8 mouse cellular contexts compared by ENCODE assay signal in the genomic region with DNA sequence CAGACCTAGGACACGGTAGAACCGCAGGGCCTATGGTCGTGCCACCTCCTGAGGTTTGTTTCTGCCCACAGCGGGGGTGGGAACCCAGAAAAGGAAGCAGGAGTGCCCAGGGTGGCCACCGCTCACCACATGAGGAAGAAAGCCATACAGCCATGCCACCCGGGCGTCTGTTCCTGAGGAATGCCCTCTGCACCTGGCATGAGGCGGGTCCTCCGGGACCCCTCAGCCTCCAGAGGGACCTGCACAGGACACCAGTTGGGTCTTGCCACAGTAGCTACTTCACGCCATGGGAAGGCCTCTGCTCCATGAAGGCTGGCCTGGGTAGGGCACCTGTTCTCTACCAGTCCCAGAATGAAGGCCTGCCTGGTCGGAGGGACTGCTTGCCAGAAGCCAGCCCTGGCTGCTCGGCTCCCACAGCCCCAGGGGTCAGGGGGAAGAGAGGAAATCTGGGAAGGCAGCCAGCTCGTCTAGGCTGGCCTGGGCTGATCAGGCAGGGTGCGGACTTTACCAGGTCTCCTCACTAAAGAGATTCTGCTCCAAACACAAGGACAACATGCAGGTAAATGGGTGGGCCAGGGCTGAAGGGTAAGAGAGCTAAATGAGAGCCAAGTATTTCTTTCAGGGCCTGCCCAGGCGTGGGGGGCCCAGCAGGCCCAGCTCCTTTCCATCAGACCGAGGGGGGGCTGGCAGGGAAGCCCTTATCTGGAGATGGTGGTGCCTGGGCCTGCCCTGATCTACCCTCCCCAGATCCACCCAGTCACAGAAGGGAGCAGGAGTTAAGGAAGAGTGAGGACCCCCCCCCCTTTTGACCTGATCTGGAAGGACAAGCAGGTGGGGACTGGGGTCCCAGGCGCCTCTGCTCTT. TPM values are rescaled to one million over a fixed set of nuclear protein-coding genes. Genes with fewer than 3 reads are reported as not detected.
A peak's percentile ranks its signal among the peaks of the same experiment; 100 is the strongest.
DNase-seq lines count a peak whose midpoint lies in the region; ATAC-seq and TF ChIP-seq lines count a peak whose summit lies in the region.

No protein-coding gene starts in this region.

- peak overlapping the region; percentile 88 for H3K27ac ChIP-seq in forebrain, embryonic 13.5 days
- peak overlapping the region; percentile 67 for H3K27ac ChIP-seq in hindbrain, embryonic 12.5 days
- H3K27ac ChIP-seq in limb, embryonic 14.5 days (replicated peaks; ENCODE audit: low read depth, low read length) = peak overlapping the region; percentile 55; the same call in 1 of the 2 replicates
- 0 out of 2 replicates have a peak overlapping the region, but pooled peaks have one; percentile 10 for H3K27ac ChIP-seq in midbrain, embryonic 16.5 days (ENCODE audit: low read length)

- no peaks in the 10 kb centered on the region for H3K36me3 ChIP-seq in forebrain, embryonic 13.5 days (ENCODE audit: poor library complexity, severe bottlenecking)
- H3K36me3 ChIP-seq in hindbrain, embryonic 12.5 days = no peaks in the 10 kb centered on the region
- no peaks in the 10 kb centered on the region for H3K36me3 ChIP-seq in limb, embryonic 14.5 days (ENCODE audit: control insufficient read depth, insufficient read depth, low read length)
- H3K36me3 ChIP-seq in midbrain, embryonic 16.5 days (ENCODE audit: control insufficient read depth, insufficient read depth, low read length) = no peaks in the 10 kb centered on the region

- peak; percentile 44 for ATAC-seq in forebrain, embryonic 13.5 days
- ATAC-seq in hindbrain, embryonic 12.5 days (ENCODE audit: low FRiP score) = peak; percentile 43
- 0 out of 2 replicates have a peak, but pooled peaks have one; percentile 12 for ATAC-seq in limb, embryonic 14.5 days (ENCODE audit: low FRiP score, low read depth)
- ATAC-seq in midbrain, embryonic 16.5 days = peak; percentile 11; the same call in 1 of the 2 replicates

- no peak for TF ChIP-seq POLR2A in brain, embryonic 14.5 days (IDR thresholded peaks at IDR 0.05; ENCODE audit: borderline replicate concordance, extremely low read depth, insufficient read depth, insufficient read length, poor library complexity, severe bottlenecking)
- no peak for TF ChIP-seq POLR2A in limb, embryonic 14.5 days (IDR thresholded peaks at IDR 0.05; ENCODE audit: borderline replicate concordance, extremely low read depth, insufficient read depth, insufficient read length)

- no peak overlapping the region; the same call in 1 of the 2 replicates for H3K4me3 ChIP-seq in forebrain, embryonic 13.5 days
- H3K4me3 ChIP-seq in hindbrain, embryonic 12.5 days = 0 out of 2 replicates have a peak overlapping the region, but pooled peaks have one; percentile 10
- no peak overlapping the region; the same call in 1 of the 2 replicates for H3K4me3 ChIP-seq in limb, embryonic 14.5 days (replicated peaks; ENCODE audit: low read length)
- no peak overlapping the region for H3K4me3 ChIP-seq in midbrain, embryonic 16.5 days (ENCODE audit: low read depth, low read length)

- H3K9ac ChIP-seq in forebrain, embryonic 13.5 days = peak overlapping the region; percentile 56
- H3K9ac ChIP-seq in hindbrain, embryonic 12.5 days = peak overlapping the region; percentile 50
- peak overlapping the region; percentile 25 for H3K9ac ChIP-seq in limb, embryonic 14.5 days (ENCODE audit: low read depth, low read length, severe bottlenecking)
- no peak overlapping the region for H3K9ac ChIP-seq in midbrain, embryonic 16.5 days (ENCODE audit: low read depth, low read length)

- H3K4me1 ChIP-seq in forebrain, embryonic 13.5 days = peaks cover 66% of the 10 kb centered on the region
- peaks cover 53% of the 10 kb centered on the region for H3K4me1 ChIP-seq in hindbrain, embryonic 12.5 days
- H3K4me1 ChIP-seq in limb, embryonic 14.5 days (ENCODE audit: control insufficient read depth, insufficient read depth, low read length) = peaks cover 22% of the 10 kb centered on the region
- H3K4me1 ChIP-seq in midbrain, embryonic 16.5 days (ENCODE audit: control insufficient read depth, insufficient read depth, low read length) = peaks cover 16% of the 10 kb centered on the region

- no peaks in the 10 kb centered on the region for H3K27me3 ChIP-seq in forebrain, embryonic 13.5 days
- H3K27me3 ChIP-seq in hindbrain, embryonic 12.5 days = no peaks in the 10 kb centered on the region
- no peaks in the 10 kb centered on the region for H3K27me3 ChIP-seq in limb, embryonic 14.5 days (ENCODE audit: control insufficient read depth, insufficient read depth, low read length)
- no peaks in the 10 kb centered on the region for H3K27me3 ChIP-seq in midbrain, embryonic 16.5 days (ENCODE audit: control insufficient read depth, insufficient read depth, low read depth, low read length)

- no peak for TF ChIP-seq CTCF in brain, embryonic 14.5 days (IDR thresholded peaks at IDR 0.05; ENCODE audit: borderline replicate concordance, extremely low read depth, insufficient read depth, insufficient read length)

- peak overlapping the region; percentile 43 for H3K4me2 ChIP-seq in forebrain, embryonic 13.5 days
- H3K4me2 ChIP-seq in hindbrain, embryonic 12.5 days (replicated peaks) = peak overlapping the region; percentile 41
- peak overlapping the region; percentile 35 for H3K4me2 ChIP-seq in limb, embryonic 14.5 days (replicated peaks; ENCODE audit: low read depth, low read length, severe bottlenecking)
- H3K4me2 ChIP-seq in midbrain, embryonic 16.5 days (ENCODE audit: low read length) = peak overlapping the region; percentile 25

- H3K9me3 ChIP-seq in forebrain, embryonic 13.5 days (replicated peaks) = no peaks in the 10 kb centered on the region
- no peaks in the 10 kb centered on the region for H3K9me3 ChIP-seq in hindbrain, embryonic 12.5 days (replicated peaks)
- no peaks in the 10 kb centered on the region for H3K9me3 ChIP-seq in limb, embryonic 14.5 days (ENCODE audit: control insufficient read depth, low read length)
- no peaks in the 10 kb centered on the region for H3K9me3 ChIP-seq in midbrain, embryonic 16.5 days (replicated peaks; ENCODE audit: control insufficient read depth, low read length, poor library complexity, severe bottlenecking)

- peak; percentile 86 for DNase-seq in MN1 (ENCODE audit: low spot score)
- peak; percentile 76 for DNase-seq in brain, embryonic 14.5 days (ENCODE audit: low read depth)
- no peak for DNase-seq in limb, embryonic 14.5 days (ENCODE audit: low spot score)
- no peak for DNase-seq in urinary bladder, postnatal 14 days (ENCODE audit: low spot score)
- DNase-seq in frontal cortex, postnatal 36 days (ENCODE audit: low spot score in 2 of 2) = no peak

- 63% methylated on average over 17 of the region's 17 CpGs for WGBS in forebrain, embryonic 13.5 days
- WGBS in hindbrain, embryonic 12.5 days = 67% methylated on average over 17 of the region's 17 CpGs
- 58% methylated on average over 17 of the region's 17 CpGs for WGBS in limb, embryonic 14.5 days
- 65% methylated on average over 17 of the region's 17 CpGs for WGBS in midbrain, embryonic 16.5 days

RNA-seq across cellular contexts. Expression of a gene that starts 4.1 kb away (rescaled TPM):
- polyA plus RNA-seq in brain, embryonic 14.5 days (2012; rRNA removed) = not detected in 2 replicates
- polyA plus RNA-seq in forebrain, embryonic 13.5 days (2015; fragmentation: Nextera tagmentation; extraction: Ambion mirVana) = 0.18 and 0.41 TPM in 2 replicates
- 0.50 and 0.57 TPM in 2 replicates for polyA plus RNA-seq in hindbrain, embryonic 12.5 days (2016; fragmentation: Nextera tagmentation; extraction: Ambion mirVana)
- polyA plus RNA-seq in limb, embryonic 14.5 days (2012; rRNA removed) = 0.05 TPM in 1 of 2 replicates, not detected in the other
- polyA plus RNA-seq in limb, embryonic 14.5 days (2014; fragmentation: Nextera tagmentation; extraction: Ambion mirVana) = 0.37 and 0.56 TPM in 2 replicates
- 0.11 TPM in 1 of 2 replicates, not detected in the other for polyA plus RNA-seq in midbrain, embryonic 16.5 days (2015; fragmentation: Nextera tagmentation; extraction: Ambion mirVana)

RNA-seq across cellular contexts. Expression of a gene that starts 17.5 kb away (rescaled TPM):
- polyA plus RNA-seq in brain, embryonic 14.5 days (2012; rRNA removed) = 198 and 297 TPM in 2 replicates
- polyA plus RNA-seq in forebrain, embryonic 13.5 days (2015; fragmentation: Nextera tagmentation; extraction: Ambion mirVana) = 609 and 621 TPM in 2 replicates
- polyA plus RNA-seq in hindbrain, embryonic 12.5 days (2016; fragmentation: Nextera tagmentation; extraction: Ambion mirVana) = 904 and 962 TPM in 2 replicates
- 1,140 and 1,381 TPM in 2 replicates for polyA plus RNA-seq in limb, embryonic 14.5 days (2012; rRNA removed)
- polyA plus RNA-seq in limb, embryonic 14.5 days (2014; fragmentation: Nextera tagmentation; extraction: Ambion mirVana) = 1,171 and 1,392 TPM in 2 replicates
- 98.8 and 113 TPM in 2 replicates for polyA plus RNA-seq in midbrain, embryonic 16.5 days (2015; fragmentation: Nextera tagmentation; extraction: Ambion mirVana)

RNA-seq across cellular contexts. Expression of a gene that starts 22.6 kb away (rescaled TPM):
- 2.0 and 2.5 TPM in 2 replicates for polyA plus RNA-seq in brain, embryonic 14.5 days (2012; rRNA removed)
- polyA plus RNA-seq in forebrain, embryonic 13.5 days (2015; fragmentation: Nextera tagmentation; extraction: Ambion mirVana) = 0.83 and 0.88 TPM in 2 replicates
- polyA plus RNA-seq in hindbrain, embryonic 12.5 days (2016; fragmentation: Nextera tagmentation; extraction: Ambion mirVana) = 0.77 and 1.0 TPM in 2 replicates
- 0.47 and 0.88 TPM in 2 replicates for polyA plus RNA-seq in limb, embryonic 14.5 days (2012; rRNA removed)
- polyA plus RNA-seq in limb, embryonic 14.5 days (2014; fragmentation: Nextera tagmentation; extraction: Ambion mirVana) = 0.17 and 0.32 TPM in 2 replicates
- 0.33 and 0.34 TPM in 2 replicates for polyA plus RNA-seq in midbrain, embryonic 16.5 days (2015; fragmentation: Nextera tagmentation; extraction: Ambion mirVana)

RNA-seq across cellular contexts. Expression of a gene that starts 26.0 kb away (rescaled TPM):
- 89.7 and 102 TPM in 2 replicates for polyA plus RNA-seq in brain, embryonic 14.5 days (2012; rRNA removed)
- polyA plus RNA-seq in forebrain, embryonic 13.5 days (2015; fragmentation: Nextera tagmentation; extraction: Ambion mirVana) = 18.5 and 23.1 TPM in 2 replicates
- 30.9 and 31.9 TPM in 2 replicates for polyA plus RNA-seq in hindbrain, embryonic 12.5 days (2016; fragmentation: Nextera tagmentation; extraction: Ambion mirVana)
- polyA plus RNA-seq in limb, embryonic 14.5 days (2012; rRNA removed) = 97.1 and 109 TPM in 2 replicates
- polyA plus RNA-seq in limb, embryonic 14.5 days (2014; fragmentation: Nextera tagmentation; extraction: Ambion mirVana) = 40.4 and 42.4 TPM in 2 replicates
- 28.3 and 33.3 TPM in 2 replicates for polyA plus RNA-seq in midbrain, embryonic 16.5 days (2015; fragmentation: Nextera tagmentation; extraction: Ambion mirVana)

Comparison
In these comparisons a context has a peak if more than half of its experiments do, and no peak if none do; other contexts are left out.
1. DNase-seq: peak in MN1 (single experiment) and brain, embryonic 14.5 days (single experiment); none in limb, embryonic 14.5 days (single experiment), urinary bladder, postnatal 14 days (single experiment) and frontal cortex, postnatal 36 days (0 of 2).
2. H3K27ac ChIP-seq: peak in every context shown above with its lines; median percentile 88 in forebrain, embryonic 13.5 days; 67 in hindbrain, embryonic 12.5 days; 55 in limb, embryonic 14.5 days; 10 in midbrain, embryonic 16.5 days.
3. Peak in every context shown above with its lines, with median percentiles within 50 percentile points of each other: ATAC-seq and H3K4me2 ChIP-seq.